Mouse (Mus musculus) liver, postnatal 0 days (tissue): ENCODE data around the gene Greb1.

Experiments
- CTCF ChIP-seq: sonication (generic); IDR thresholded peaks from 2 replicates; pipeline ENCODE4 v1.5.1; 2016; ENCODE audit warnings: antibody characterized with exemption, low read depth
- EP300 ChIP-seq: IDR thresholded peaks from 2 replicates; pipeline ENCODE4 v1.6.1; 2016; ENCODE audit warnings: antibody characterized with exemption, low read depth, mild to moderate bottlenecking

GRCm38 (mm10) chr12:16803956-16804430 lies 3.3 kb upstream of the Greb1 start:
- no peak for TF ChIP-seq EP300
- TF ChIP-seq CTCF: no peak
